Mouse (Mus musculus) limb, embryonic 14.5 days (tissue): ENCODE data around the gene Nudt21. TPM values are rescaled to one million over a fixed set of nuclear protein-coding genes. Genes with fewer than 3 reads are reported as not detected.
"Not testable (repeated sequence)": the region's sequence is repeated elsewhere in the genome, so short reads cannot be mapped to it uniquely, and the experiment has no call there.

Source experiments
- ATAC-seq: fragments of 200-750 bp; cut with Nextera tagmentation; 2 replicates; pipeline ENCODE4 v1.8.0; 2017; ENCODE audit warnings: low read depth, moderate number of reproducible peaks, moderate TSS enrichment; ENCODE audit not compliant: low FRiP score
- DNase-seq: peaks from one replicate; pipeline ENCODE4 v3.0.0-alpha.2; 2015; ENCODE audit warnings: low spot score
- H3K27ac ChIP-seq: fragments of 300-500 bp; sonication (generic); replicated peaks from 2 replicates; pipeline ENCODE4 v1.5.1; 2014; ENCODE audit warnings: low read depth, mild to moderate bottlenecking, low read length, moderate library complexity, mixed read lengths
- H3K27me3 ChIP-seq: fragments of 300-500 bp; sonication (generic); 2 replicates; pipeline ENCODE4 v1.6.1; 2014; ENCODE audit warnings: low read length, mixed read lengths; ENCODE audit not compliant: control insufficient read depth, insufficient read depth
- H3K36me3 ChIP-seq: fragments of 300-500 bp; sonication (generic); 2 replicates; pipeline ENCODE4 v1.6.1; 2014; ENCODE audit warnings: mild to moderate bottlenecking, low read length, moderate library complexity, mixed read lengths; ENCODE audit not compliant: control insufficient read depth, insufficient read depth
- H3K4me1 ChIP-seq: fragments of 300-500 bp; sonication (generic); 2 replicates; pipeline ENCODE4 v1.6.1; 2014; ENCODE audit warnings: antibody characterized with exemption, low read length, mixed read lengths; ENCODE audit not compliant: control insufficient read depth, insufficient read depth
- H3K4me2 ChIP-seq: fragments of 300-500 bp; sonication (generic); replicated peaks from 2 replicates; pipeline ENCODE4 v1.6.1; 2014; ENCODE audit warnings: low read depth, mild to moderate bottlenecking, low read length, moderate library complexity; ENCODE audit not compliant: severe bottlenecking
- H3K4me3 ChIP-seq: fragments of 300-500 bp; sonication (generic); replicated peaks from 2 replicates; pipeline ENCODE4 v1.5.1; 2014; ENCODE audit warnings: low read length
- H3K9ac ChIP-seq: fragments of 300-500 bp; sonication (generic); 2 replicates; pipeline ENCODE4 v1.6.1; 2014; ENCODE audit warnings: mild to moderate bottlenecking, low read depth, low read length, moderate library complexity; ENCODE audit not compliant: severe bottlenecking
- H3K9me3 ChIP-seq: fragments of 300-500 bp; sonication (generic); 2 replicates; pipeline ENCODE4 v1.6.1; 2016; ENCODE audit warnings: low read length; ENCODE audit not compliant: control insufficient read depth
- POLR2A ChIP-seq: fragments of 200-500 bp; IDR thresholded peaks from 2 replicates; pipeline ENCODE4 v1.8.0; 2012; ENCODE audit warnings: inconsistent platforms, mild to moderate bottlenecking, moderate library complexity, borderline replicate concordance; ENCODE audit not compliant: insufficient read depth, insufficient read length; ENCODE audit errors: extremely low read depth
- WGBS: fragments of 180-500 bp; shearing (Covaris S2); extraction: QIAGEN DNeasy Blood & Tissue Kit; methylation state at CpG from one replicate; pipeline ENCODE4 v1.1.7; 2014; 5-methylcytosine and 5-hydroxymethylcytosine counted together
- polyA plus RNA-seq, 2 experiments: library from polyadenylated mRNA; depleted of rRNA in 1 of 2; stranded (reverse) in 1 of 2; unstranded in 1 of 2; fragments of >200 nt; fragmentation: Nextera tagmentation in 1 of 2; extraction: Ambion mirVana in 1 of 2; gene quantifications; 2 replicates each; pipeline versions ENCODE4 v1.2.1 to v1.2.3; 2012 to 2014

Nudt21 gene
- polyA plus RNA-seq, 2 experiments, result 79.3 to 118 TPM

GRCm38 (mm10) chr8:94057157-94057854 lies 20.5 kb upstream of the Nudt21 start:
- DNase-seq, result peak; percentile 61
- Histone ChIP-seq H3K4me3 (no peak overlapping the region), H3K27me3 (no peaks in the 10 kb centered on the region), H3K36me3 (peaks cover 61% of the 10 kb centered on the region), H3K9me3 (no peaks in the 10 kb centered on the region), H3K9ac (no peak overlapping the region), H3K4me2 (no peak overlapping the region), H3K27ac (no peak overlapping the region), H3K4me1 (no peaks in the 10 kb centered on the region)
- WGBS, result 63% methylated on average over 6 of the region's 6 CpGs
- TF ChIP-seq POLR2A, result no peak
- ATAC-seq, result no peak

- DNase-seq, result no peak
- ATAC-seq, result no peak
- H3K9me3 ChIP-seq, result no peaks in the 10 kb centered on the region
- no peaks in the 10 kb centered on the region for H3K4me1 ChIP-seq
- H3K27me3 ChIP-seq, result no peaks in the 10 kb centered on the region
- no peak overlapping the region for H3K9ac ChIP-seq
- no peak overlapping the region for H3K4me3 ChIP-seq
- no peak overlapping the region for H3K4me2 ChIP-seq
- WGBS, result 90% methylated on average over 12 of the region's 12 CpGs
- no peak for TF ChIP-seq POLR2A
- peaks cover 42% of the 10 kb centered on the region for H3K36me3 ChIP-seq
- no peak overlapping the region for H3K27ac ChIP-seq
Observed at GRCm38 (mm10) chr8:94052696-94053095, 15.9 kb upstream of the Nudt21 start.

- no peaks in the 10 kb centered on the region for H3K27me3 ChIP-seq
- no peak overlapping the region for H3K4me2 ChIP-seq
- H3K36me3 ChIP-seq, result peaks cover 8% of the 10 kb centered on the region
- no peak overlapping the region for H3K4me3 ChIP-seq
- no peak overlapping the region for H3K9ac ChIP-seq
- TF ChIP-seq POLR2A, result no peak
- 68% methylated on average over 2 of the region's 2 CpGs for WGBS
- H3K4me1 ChIP-seq, result no peaks in the 10 kb centered on the region
- no peaks in the 10 kb centered on the region for H3K9me3 ChIP-seq
- ATAC-seq, result no peak
- DNase-seq, result no peak
- no peak overlapping the region for H3K27ac ChIP-seq
Observed at GRCm38 (mm10) chr8:94047845-94048244, 11.0 kb upstream of the Nudt21 start.

GRCm38 (mm10) chr8:94037806-94038205 lies 975 bp upstream of the Nudt21 start:
- no peak for DNase-seq

GRCm38 (mm10) chr8:94036541-94036940 lies 290 bp downstream of the Nudt21 start:
- H3K27me3 ChIP-seq, H3K36me3 ChIP-seq, H3K9me3 ChIP-seq: not testable (repeated sequence)
- Histone ChIP-seq H3K4me2 (peak overlapping the region; percentile 65), H3K27ac (peak overlapping the region; percentile 49; the same call in 1 of the 2 replicates), H3K4me3 (peak overlapping the region; percentile 76), H3K4me1 (peaks cover 18% of the 10 kb centered on the region), H3K9ac (peak overlapping the region; percentile 64)
- DNase-seq, result peak; percentile 73
- WGBS, result 1% methylated on average over 20 of the region's 32 CpGs
- ATAC-seq, result peak; percentile 88

More at GRCm38 (mm10) chr8:94037806-94038205, 975 bp upstream of the Nudt21 start:
- Histone ChIP-seq H3K9ac (peak overlapping the region; percentile 67), H3K4me1 (peaks cover 18% of the 10 kb centered on the region), H3K27ac (no peak overlapping the region), H3K9me3 (no peaks in the 10 kb centered on the region), H3K36me3 (no peaks in the 10 kb centered on the region), H3K4me3 (peak overlapping the region; percentile 76), H3K27me3 (no peaks in the 10 kb centered on the region), H3K4me2 (peak overlapping the region; percentile 76)
- 9% methylated on average over 15 of the region's 15 CpGs for WGBS
- no peak for TF ChIP-seq POLR2A
- ATAC-seq, result no peak
